Mouse (Mus musculus) lung, postnatal 0 days (tissue): ENCODE data around the gene Ssbp2.

Experiments
- CTCF ChIP-seq: IDR thresholded peaks from 2 replicates; pipeline ENCODE4 v1.5.1; 2016; ENCODE audit warnings: antibody characterized with exemption, mild to moderate bottlenecking
- EP300 ChIP-seq: IDR thresholded peaks from 2 replicates; pipeline ENCODE4 v1.6.1; 2016; ENCODE audit warnings: antibody characterized with exemption, mild to moderate bottlenecking, control low read depth

- TF ChIP-seq EP300 (no peak), CTCF (no peak)
Observed at GRCm38 (mm10) chr13:91616876-91617275, 156.8 kb downstream of the Ssbp2 start.
